Mouse (Mus musculus) embryonic facial prominence, embryonic 11.5 days (tissue): Measurements from ENCODE around the gene Ptpn14. TPM values are rescaled to one million over a fixed set of nuclear protein-coding genes. Genes with fewer than 3 reads are reported as not detected.

Source experiments
- ATAC-seq: fragments of 200-750 bp; cut with Nextera tagmentation; replicated peaks from 2 replicates; pipeline ENCODE4 v1.8.0; 2017; ENCODE audit warnings: low read depth; ENCODE audit not compliant: insufficient number of reproducible peaks, low FRiP score, low TSS enrichment
- DNase-seq: peaks from one replicate; pipeline ENCODE4 v3.0.0-alpha.2; 2015; ENCODE audit warnings: low spot score
- H3K27ac ChIP-seq: fragments of 300-500 bp; sonication (generic); replicated peaks from 2 replicates; pipeline ENCODE4 v1.5.1; 2014; ENCODE audit warnings: mild to moderate bottlenecking, low read depth, low read length, control low read depth
- H3K27me3 ChIP-seq: fragments of 300-500 bp; sonication (generic); 2 replicates; pipeline ENCODE4 v1.6.1; 2014; ENCODE audit warnings: mild to moderate bottlenecking, low read length, moderate library complexity, mixed read lengths; ENCODE audit not compliant: control insufficient read depth, insufficient read depth
- H3K36me3 ChIP-seq: fragments of 300-500 bp; sonication (generic); replicated peaks from 2 replicates; pipeline ENCODE4 v1.6.1; 2014; ENCODE audit warnings: low read depth, mild to moderate bottlenecking, low read length, moderate library complexity, mixed read lengths; ENCODE audit not compliant: control insufficient read depth, insufficient read depth
- H3K4me1 ChIP-seq: fragments of 300-500 bp; sonication (generic); 2 replicates; pipeline ENCODE4 v1.6.1; 2014; ENCODE audit warnings: low read length, mixed read lengths; ENCODE audit not compliant: control insufficient read depth, insufficient read depth
- H3K4me2 ChIP-seq: fragments of 300-500 bp; sonication (generic); 2 replicates; pipeline ENCODE4 v1.6.1; 2014; ENCODE audit warnings: low read depth, mild to moderate bottlenecking, control low read depth, low read length, moderate library complexity
- H3K4me3 ChIP-seq: fragments of 300-500 bp; sonication (generic); 2 replicates; pipeline ENCODE4 v1.5.1; 2014; ENCODE audit warnings: low read depth, low read length, control low read depth
- H3K9ac ChIP-seq: fragments of 300-500 bp; sonication (generic); replicated peaks from 2 replicates; pipeline ENCODE4 v1.6.1; 2014; ENCODE audit warnings: mild to moderate bottlenecking, control low read depth, low read length
- H3K9me3 ChIP-seq: fragments of 300-500 bp; sonication (generic); replicated peaks from 2 replicates; pipeline ENCODE4 v1.6.1; 2016; ENCODE audit warnings: mild to moderate bottlenecking, low read length, inconsistent platforms, mixed read lengths; ENCODE audit not compliant: control insufficient read depth
- WGBS: fragments of 180-500 bp; shearing (Covaris S2); extraction: QIAGEN DNeasy Blood & Tissue Kit; methylation state at CpG from one replicate; pipeline ENCODE4 v1.1.7; 2014; 5-methylcytosine and 5-hydroxymethylcytosine counted together
- polyA plus RNA-seq: library from polyadenylated mRNA; unstranded; fragments of >200 nt; fragmentation: Nextera tagmentation; extraction: Ambion mirVana; gene quantifications from 2 replicates; pipeline ENCODE4 v1.2.1, GENCODE M21; 2014

Gene Ptpn14
- polyA plus RNA-seq, 1 experiment from 2014 or later, result 8.0 TPM

- 92% methylated on average over 4 of the region's 4 CpGs for WGBS
- H3K4me3 ChIP-seq, result no peak overlapping the region
- H3K4me2 ChIP-seq, result no peak overlapping the region
- DNase-seq, result no peak
- H3K27ac ChIP-seq, result no peak overlapping the region
- H3K27me3 ChIP-seq, result no peaks in the 10 kb centered on the region
- no peaks in the 10 kb centered on the region for H3K9me3 ChIP-seq
- H3K4me1 ChIP-seq, result no peaks in the 10 kb centered on the region
- no peak overlapping the region for H3K9ac ChIP-seq
- H3K36me3 ChIP-seq, result no peaks in the 10 kb centered on the region
- no peak for ATAC-seq
Observed at GRCm38 (mm10) chr1:189872050-189872449, 144.0 kb downstream of the Ptpn14 start.

DNA sequence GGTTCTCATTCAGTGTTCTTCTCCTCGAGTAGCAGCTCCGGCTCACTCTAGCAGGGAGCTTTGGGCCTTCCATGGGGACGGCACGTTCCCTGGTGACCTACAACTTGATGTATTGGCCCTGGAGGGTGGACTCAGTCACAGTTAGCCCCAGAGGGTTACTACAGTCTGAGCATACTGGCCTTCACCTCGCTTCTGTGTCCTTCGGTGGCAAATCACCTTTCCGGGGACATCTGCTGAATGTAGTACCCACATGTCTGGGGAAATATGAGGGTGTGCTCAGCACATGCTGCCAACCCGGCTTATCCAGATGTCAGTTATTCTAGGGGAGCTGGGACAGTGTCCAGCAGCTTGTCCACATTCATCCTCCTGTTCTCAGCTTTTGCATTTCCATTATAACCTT lies 145.5 kb downstream of the Ptpn14 start:
- no peak for ATAC-seq
- H3K27me3 ChIP-seq, result no peaks in the 10 kb centered on the region
- WGBS, result 88% methylated on average over 8 of the region's 8 CpGs
- no peak overlapping the region for H3K27ac ChIP-seq
- H3K4me3 ChIP-seq, result no peak overlapping the region
- no peaks in the 10 kb centered on the region for H3K9me3 ChIP-seq
- H3K9ac ChIP-seq, result no peak overlapping the region
- no peak overlapping the region for H3K4me2 ChIP-seq
- no peak for DNase-seq
- H3K36me3 ChIP-seq, result no peaks in the 10 kb centered on the region
- no peaks in the 10 kb centered on the region for H3K4me1 ChIP-seq

- 31% methylated on average over 6 of the region's 6 CpGs for WGBS
- no peaks in the 10 kb centered on the region for H3K4me1 ChIP-seq
- DNase-seq, result no peak
- no peak overlapping the region for H3K4me2 ChIP-seq
- no peak overlapping the region for H3K9ac ChIP-seq
- no peak for ATAC-seq
- no peaks in the 10 kb centered on the region for H3K9me3 ChIP-seq
- H3K27me3 ChIP-seq, result no peaks in the 10 kb centered on the region
- H3K36me3 ChIP-seq, result no peaks in the 10 kb centered on the region
- no peak overlapping the region for H3K27ac ChIP-seq
- H3K4me3 ChIP-seq, result no peak overlapping the region
Observed at GRCm38 (mm10) chr1:189875439-189875861, 147.4 kb downstream of the Ptpn14 start.

- DNase-seq, result no peak
- H3K9me3 ChIP-seq, result no peaks in the 10 kb centered on the region
- ATAC-seq, result no peak
- no peak overlapping the region for H3K27ac ChIP-seq
- no peak overlapping the region for H3K4me2 ChIP-seq
- H3K4me1 ChIP-seq, result no peaks in the 10 kb centered on the region
- H3K27me3 ChIP-seq, result no peaks in the 10 kb centered on the region
- no peak overlapping the region for H3K9ac ChIP-seq
- no peak overlapping the region for H3K4me3 ChIP-seq
- WGBS, result 81% methylated on average over 8 of the region's 8 CpGs
- H3K36me3 ChIP-seq, result no peaks in the 10 kb centered on the region
Observed at GRCm38 (mm10) chr1:189876162-189876561, 148.1 kb downstream of the Ptpn14 start.

DNA sequence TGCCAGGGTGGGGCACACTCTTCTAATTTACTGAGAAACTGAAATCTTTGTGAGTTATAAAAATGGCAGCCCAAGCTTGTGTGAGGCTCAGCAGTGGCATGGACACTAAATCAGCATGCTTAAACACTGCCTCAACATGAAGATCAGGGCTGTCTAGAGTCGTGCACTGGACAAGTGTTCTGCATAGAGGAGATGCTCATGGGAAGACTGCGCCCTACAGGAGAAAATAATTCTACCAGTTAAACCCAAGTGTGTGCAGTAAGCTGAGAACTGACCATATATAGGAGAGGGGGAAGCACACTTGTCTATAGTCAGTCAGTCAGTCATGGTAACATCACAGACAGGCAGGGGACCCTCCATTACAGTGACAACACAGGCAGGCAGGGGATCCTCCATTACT lies 151.1 kb downstream of the Ptpn14 start:
- ATAC-seq (no peak), DNase-seq (no peak)
- Histone ChIP-seq H3K9ac (no peak overlapping the region), H3K9me3 (no peaks in the 10 kb centered on the region), H3K4me1 (no peaks in the 10 kb centered on the region), H3K4me3 (no peak overlapping the region), H3K27ac (no peak overlapping the region), H3K4me2 (no peak overlapping the region), H3K27me3 (no peaks in the 10 kb centered on the region), H3K36me3 (no peaks in the 10 kb centered on the region)
- 72% methylated on average over 2 of the region's 2 CpGs for WGBS

GRCm38 (mm10) chr1:189879965-189880364 lies 151.9 kb downstream of the Ptpn14 start:
- H3K27me3 ChIP-seq, result no peaks in the 10 kb centered on the region
- H3K9me3 ChIP-seq, result no peaks in the 10 kb centered on the region
- H3K4me3 ChIP-seq, result no peak overlapping the region
- H3K36me3 ChIP-seq, result no peaks in the 10 kb centered on the region
- no peak overlapping the region for H3K4me2 ChIP-seq
- DNase-seq, result no peak
- no peaks in the 10 kb centered on the region for H3K4me1 ChIP-seq
- no peak overlapping the region for H3K9ac ChIP-seq
- ATAC-seq, result no peak
- 79% methylated on average over 8 of the region's 8 CpGs for WGBS
- H3K27ac ChIP-seq, result no peak overlapping the region

GRCm38 (mm10) chr1:189880745-189881144 lies 152.7 kb downstream of the Ptpn14 start:
- Histone ChIP-seq H3K27ac (no peak overlapping the region), H3K36me3 (no peaks in the 10 kb centered on the region), H3K4me3 (no peak overlapping the region), H3K9me3 (no peaks in the 10 kb centered on the region), H3K4me1 (no peaks in the 10 kb centered on the region), H3K4me2 (no peak overlapping the region), H3K9ac (no peak overlapping the region), H3K27me3 (no peaks in the 10 kb centered on the region)
- 74% methylated on average over 14 of the region's 14 CpGs for WGBS
- DNase-seq (no peak), ATAC-seq (no peak)

- no peak overlapping the region for H3K9ac ChIP-seq
- no peaks in the 10 kb centered on the region for H3K4me1 ChIP-seq
- H3K4me2 ChIP-seq, result no peak overlapping the region
- H3K27me3 ChIP-seq, result no peaks in the 10 kb centered on the region
- 40% methylated on average over 7 of the region's 7 CpGs for WGBS
- H3K36me3 ChIP-seq, result no peaks in the 10 kb centered on the region
- DNase-seq, result peak; percentile 67
- no peak overlapping the region for H3K4me3 ChIP-seq
- ATAC-seq, result no peak
- H3K9me3 ChIP-seq, result no peaks in the 10 kb centered on the region
- H3K27ac ChIP-seq, result no peak overlapping the region
Observed at GRCm38 (mm10) chr1:189882886-189883285, 154.8 kb downstream of the Ptpn14 start.
